Mouse (Mus musculus): ENCODE data around the gene Mamstr. TPM values are rescaled to one million over a fixed set of nuclear protein-coding genes. Genes with fewer than 3 reads are reported as not detected.

The Mamstr gene
- polyA plus RNA-seq, 1 experiment from 2014 or later: 0.69 TPM

GRCm38 (mm10) chr7:45678513-45678912, 38.7 kb downstream of the Mamstr start:
- H3K9me3 ChIP-seq (ENCODE audit: control insufficient read depth, low read length): no peaks in the 10 kb centered on the region
- H3K36me3 ChIP-seq (ENCODE audit: control insufficient read depth, insufficient read depth, low read length): no peaks in the 10 kb centered on the region
- no peak for DNase-seq (ENCODE audit: low spot score)
- peaks cover 7% of the 10 kb centered on the region; the same call in 1 of the 2 replicates for H3K4me1 ChIP-seq (replicated peaks; ENCODE audit: control insufficient read depth, insufficient read depth, low read length)
- H3K9ac ChIP-seq (ENCODE audit: low read depth, low read length): no peak overlapping the region
- WGBS: 83% methylated on average over 14 of the region's 14 CpGs
- H3K4me2 ChIP-seq: no peak overlapping the region
- ATAC-seq (replicated peaks; ENCODE audit: low FRiP score): no peak
- no peak overlapping the region for H3K27ac ChIP-seq (ENCODE audit: low read depth, low read length)
- H3K27me3 ChIP-seq (replicated peaks; ENCODE audit: control insufficient read depth, insufficient read depth, low read length): no peaks in the 10 kb centered on the region
- no peak overlapping the region for H3K4me3 ChIP-seq (ENCODE audit: low read depth, low read length)

- DNase-seq (ENCODE audit: low spot score): no peak
- H3K9ac ChIP-seq (ENCODE audit: low read depth, low read length): no peak overlapping the region
- H3K27ac ChIP-seq (ENCODE audit: low read depth, low read length): no peak overlapping the region
- no peaks in the 10 kb centered on the region for H3K27me3 ChIP-seq (replicated peaks; ENCODE audit: control insufficient read depth, insufficient read depth, low read length)
- WGBS: 72% methylated on average over 14 of the region's 14 CpGs
- H3K4me1 ChIP-seq (replicated peaks; ENCODE audit: control insufficient read depth, insufficient read depth, low read length): peaks cover 7% of the 10 kb centered on the region; the same call in 1 of the 2 replicates
- ATAC-seq (replicated peaks; ENCODE audit: low FRiP score): no peak
- H3K36me3 ChIP-seq (ENCODE audit: control insufficient read depth, insufficient read depth, low read length): no peaks in the 10 kb centered on the region
- H3K4me2 ChIP-seq: no peak overlapping the region
- no peaks in the 10 kb centered on the region for H3K9me3 ChIP-seq (ENCODE audit: control insufficient read depth, low read length)
- no peak overlapping the region for H3K4me3 ChIP-seq (ENCODE audit: low read depth, low read length)
These were observed 40.3 kb downstream of the Mamstr start for GRCm38 (mm10) chr7:45679966-45680621.

GRCm38 (mm10) chr7:45681046-45681736, 41.4 kb downstream of the Mamstr start:
- Histone ChIP-seq H3K4me2 (no peak overlapping the region), H3K9ac (ENCODE audit: low read depth, low read length) (no peak overlapping the region), H3K9me3 (ENCODE audit: control insufficient read depth, low read length) (no peaks in the 10 kb centered on the region), H3K4me1 (replicated peaks; ENCODE audit: control insufficient read depth, insufficient read depth, low read length) (peaks cover 7% of the 10 kb centered on the region; the same call in 1 of the 2 replicates), H3K4me3 (ENCODE audit: low read depth, low read length) (no peak overlapping the region), H3K27ac (ENCODE audit: low read depth, low read length) (no peak overlapping the region), H3K36me3 (ENCODE audit: control insufficient read depth, insufficient read depth, low read length) (no peaks in the 10 kb centered on the region), H3K27me3 (replicated peaks; ENCODE audit: control insufficient read depth, insufficient read depth, low read length) (no peaks in the 10 kb centered on the region)
- DNase-seq (ENCODE audit: low spot score) (no peak), ATAC-seq (replicated peaks; ENCODE audit: low FRiP score) (no peak)
- WGBS: 63% methylated on average over 8 of the region's 8 CpGs

- Histone ChIP-seq H3K4me2 (peak overlapping the region; percentile 52), H3K4me3 (ENCODE audit: low read depth, low read length) (no peak overlapping the region), H3K36me3 (ENCODE audit: control insufficient read depth, insufficient read depth, low read length) (no peaks in the 10 kb centered on the region), H3K27me3 (replicated peaks; ENCODE audit: control insufficient read depth, insufficient read depth, low read length) (no peaks in the 10 kb centered on the region), H3K4me1 (replicated peaks; ENCODE audit: control insufficient read depth, insufficient read depth, low read length) (peaks cover 7% of the 10 kb centered on the region; the same call in 1 of the 2 replicates), H3K9me3 (ENCODE audit: control insufficient read depth, low read length) (no peaks in the 10 kb centered on the region), H3K9ac (ENCODE audit: low read depth, low read length) (peak overlapping the region; percentile 44), H3K27ac (ENCODE audit: low read depth, low read length) (no peak overlapping the region)
- DNase-seq (ENCODE audit: low spot score): peak; percentile 81
- peak; percentile 61 for ATAC-seq (replicated peaks; ENCODE audit: low FRiP score)
- 25% methylated on average over 14 of the region's 14 CpGs for WGBS
These were observed 42.7 kb downstream of the Mamstr start for GRCm38 (mm10) chr7:45682144-45683126.

GRCm38 (mm10) chr7:45683396-45684050, 43.7 kb downstream of the Mamstr start, which contains the start of gene Ntn5:
Gene Ntn5 (plus strand): TSS chr7:45684022.
- DNase-seq (ENCODE audit: low spot score) (no peak), ATAC-seq (replicated peaks; ENCODE audit: low FRiP score) (no peak)
- H3K27ac ChIP-seq (ENCODE audit: low read depth, low read length): no peak within 1 kb of the TSS
- H3K4me2 ChIP-seq: no peak within 1 kb of the TSS
- no peak within 1 kb of the TSS for H3K9ac ChIP-seq (ENCODE audit: low read depth, low read length)
- no peaks in the 10 kb centered on the region for H3K36me3 ChIP-seq (ENCODE audit: control insufficient read depth, insufficient read depth, low read length)
- H3K4me1 ChIP-seq (replicated peaks; ENCODE audit: control insufficient read depth, insufficient read depth, low read length): peaks cover 7% of the 10 kb centered on the region; the same call in 1 of the 2 replicates
- no peak within 1 kb of the TSS for H3K4me3 ChIP-seq (ENCODE audit: low read depth, low read length)
- H3K27me3 ChIP-seq (replicated peaks; ENCODE audit: control insufficient read depth, insufficient read depth, low read length): no peaks in the 10 kb centered on the region
- no peaks in the 10 kb centered on the region for H3K9me3 ChIP-seq (ENCODE audit: control insufficient read depth, low read length)
- 77% methylated on average over 7 of the region's 7 CpGs for WGBS

GRCm38 (mm10) chr7:45685811-45686210, 46.0 kb downstream of the Mamstr start:
- no peak overlapping the region for H3K4me3 ChIP-seq (ENCODE audit: low read depth, low read length)
- DNase-seq (ENCODE audit: low spot score) (no peak), ATAC-seq (replicated peaks; ENCODE audit: low FRiP score) (no peak)
- H3K9me3 ChIP-seq (ENCODE audit: control insufficient read depth, low read length): no peaks in the 10 kb centered on the region
- no peaks in the 10 kb centered on the region for H3K36me3 ChIP-seq (ENCODE audit: control insufficient read depth, insufficient read depth, low read length)
- H3K4me1 ChIP-seq (replicated peaks; ENCODE audit: control insufficient read depth, insufficient read depth, low read length): peaks cover 6% of the 10 kb centered on the region
- H3K27me3 ChIP-seq (replicated peaks; ENCODE audit: control insufficient read depth, insufficient read depth, low read length): no peaks in the 10 kb centered on the region
- H3K9ac ChIP-seq (ENCODE audit: low read depth, low read length): no peak overlapping the region
- 51% methylated on average over 10 of the region's 10 CpGs for WGBS
- no peak overlapping the region for H3K27ac ChIP-seq (ENCODE audit: low read depth, low read length)
- H3K4me2 ChIP-seq: no peak overlapping the region

GRCm38 (mm10) chr7:45686841-45687240, 47.1 kb downstream of the Mamstr start:
- no peak overlapping the region for H3K4me3 ChIP-seq (ENCODE audit: low read depth, low read length)
- H3K27ac ChIP-seq (ENCODE audit: low read depth, low read length): no peak overlapping the region
- ATAC-seq (replicated peaks; ENCODE audit: low FRiP score): no peak
- DNase-seq (ENCODE audit: low spot score): no peak
- WGBS: 56% methylated on average over 3 of the region's 3 CpGs
- H3K4me2 ChIP-seq: no peak overlapping the region
- H3K9me3 ChIP-seq (ENCODE audit: control insufficient read depth, low read length): no peaks in the 10 kb centered on the region
- H3K36me3 ChIP-seq (ENCODE audit: control insufficient read depth, insufficient read depth, low read length): no peaks in the 10 kb centered on the region
- peaks cover 4% of the 10 kb centered on the region for H3K4me1 ChIP-seq (replicated peaks; ENCODE audit: control insufficient read depth, insufficient read depth, low read length)
- no peaks in the 10 kb centered on the region for H3K27me3 ChIP-seq (replicated peaks; ENCODE audit: control insufficient read depth, insufficient read depth, low read length)
- H3K9ac ChIP-seq (ENCODE audit: low read depth, low read length): no peak overlapping the region

GRCm38 (mm10) chr7:45689099-45689498, 49.3 kb downstream of the Mamstr start:
- H3K4me1 ChIP-seq (replicated peaks; ENCODE audit: control insufficient read depth, insufficient read depth, low read length): no peaks in the 10 kb centered on the region; the same call in 1 of the 2 replicates
- no peak overlapping the region for H3K27ac ChIP-seq (ENCODE audit: low read depth, low read length)

More at GRCm38 (mm10) chr7:45689099-45689498, 49.3 kb downstream of the Mamstr start:
- H3K9me3 ChIP-seq (ENCODE audit: control insufficient read depth, low read length): no peaks in the 10 kb centered on the region
- H3K4me2 ChIP-seq: no peak overlapping the region
- H3K4me3 ChIP-seq (ENCODE audit: low read depth, low read length): no peak overlapping the region
- ATAC-seq (replicated peaks; ENCODE audit: low FRiP score): no peak
- no peaks in the 10 kb centered on the region for H3K27me3 ChIP-seq (replicated peaks; ENCODE audit: control insufficient read depth, insufficient read depth, low read length)
- H3K9ac ChIP-seq (ENCODE audit: low read depth, low read length): no peak overlapping the region
- 54% methylated on average over 6 of the region's 6 CpGs for WGBS
- DNase-seq (ENCODE audit: low spot score): no peak
- no peaks in the 10 kb centered on the region for H3K36me3 ChIP-seq (ENCODE audit: control insufficient read depth, insufficient read depth, low read length)

Measured in liver, embryonic 11.5 days (tissue).